Mouse (Mus musculus) forebrain, embryonic 14.5 days (tissue): ENCODE data around the gene Olfr916. TPM values are rescaled to one million over a fixed set of nuclear protein-coding genes. Genes with fewer than 3 reads are reported as not detected.

Source experiments
- ATAC-seq: fragments of 200-750 bp; cut with Nextera tagmentation; 2 replicates; pipeline ENCODE4 v1.8.0; 2017; ENCODE audit warnings: mild to moderate bottlenecking, moderate library complexity
- DNase-seq: peaks from one replicate; pipeline ENCODE4 v3.0.0-alpha.2; 2015; ENCODE audit warnings: low spot score
- H3K27ac ChIP-seq: fragments of 300-500 bp; sonication (generic); 2 replicates; pipeline ENCODE4 v1.5.1; 2014; ENCODE audit warnings: low read depth, mild to moderate bottlenecking, control low read depth, low read length, moderate library complexity
- H3K27me3 ChIP-seq: fragments of 300-500 bp; sonication (generic); replicated peaks from 2 replicates; pipeline ENCODE4 v1.6.1; 2014; ENCODE audit warnings: low read length, control low read depth, mixed read lengths; ENCODE audit not compliant: control insufficient read depth, insufficient read depth
- H3K36me3 ChIP-seq: fragments of 300-500 bp; sonication (generic); 2 replicates; pipeline ENCODE4 v1.6.1; 2014; ENCODE audit warnings: low read length, control low read depth; ENCODE audit not compliant: control insufficient read depth, insufficient read depth
- H3K4me1 ChIP-seq: fragments of 300-500 bp; sonication (generic); 2 replicates; pipeline ENCODE4 v1.6.1; 2014; ENCODE audit warnings: antibody characterized with exemption, low read length, control low read depth; ENCODE audit not compliant: control insufficient read depth, insufficient read depth
- H3K4me2 ChIP-seq: fragments of 300-500 bp; sonication (generic); 2 replicates; pipeline ENCODE4 v1.6.1; 2014; ENCODE audit warnings: mild to moderate bottlenecking, control low read depth, low read length
- H3K4me3 ChIP-seq: fragments of 300-500 bp; sonication (generic); 2 replicates; pipeline ENCODE4 v1.5.1; 2014; ENCODE audit warnings: low read depth, low read length, control low read depth
- H3K9ac ChIP-seq: fragments of 300-500 bp; sonication (generic); 2 replicates; pipeline ENCODE4 v1.6.1; 2014; ENCODE audit warnings: mild to moderate bottlenecking, low read length, control low read depth, moderate library complexity
- H3K9me3 ChIP-seq: fragments of 300-500 bp; sonication (generic); replicated peaks from 2 replicates; pipeline ENCODE4 v1.6.1; 2016; ENCODE audit warnings: low read length, control low read depth, mixed read lengths; ENCODE audit not compliant: control insufficient read depth
- WGBS: fragments of 180-500 bp; shearing (Covaris S2); extraction: QIAGEN DNeasy Blood & Tissue Kit; methylation state at CpG from one replicate; pipeline ENCODE4 v1.1.7; 2014; 5-methylcytosine and 5-hydroxymethylcytosine counted together
- polyA plus RNA-seq: library from polyadenylated mRNA; unstranded; fragments of >200 nt; fragmentation: Nextera tagmentation; extraction: Ambion mirVana; gene quantifications from 2 replicates; pipeline ENCODE4 v1.2.1, GENCODE M21; 2014

Gene Olfr916
- not detected in 2 replicates for polyA plus RNA-seq

GRCm38 (mm10) chr9:38659775-38660174, at the start of gene Olfr916:
TSS of gene Olfr916 (minus strand) at chr9:38659875.
- WGBS: 64% methylated on average over 1 of the region's 1 CpGs

GRCm38 (mm10) chr9:38674501-38674900, 14.8 kb upstream of the Olfr916 start, which contains the start of gene Olfr918:
TSS of gene Olfr918 (minus strand) at chr9:38674601.
- Histone ChIP-seq H3K36me3 (no peaks in the 10 kb centered on the region), H3K27ac (no peak within 1 kb of the TSS), H3K27me3 (no peaks in the 10 kb centered on the region), H3K4me2 (no peak within 1 kb of the TSS), H3K4me1 (no peaks in the 10 kb centered on the region), H3K9ac (no peak within 1 kb of the TSS), H3K9me3 (no peaks in the 10 kb centered on the region), H3K4me3 (no peak within 1 kb of the TSS)
- DNase-seq (no peak), ATAC-seq (no peak)
- WGBS: 89% methylated on average over 2 of the region's 2 CpGs

More at GRCm38 (mm10) chr9:38659775-38660174, at the start of gene Olfr916:
- no peaks in the 10 kb centered on the region for H3K9me3 ChIP-seq
- H3K27me3 ChIP-seq: no peaks in the 10 kb centered on the region
- no peak within 1 kb of the TSS for H3K27ac ChIP-seq
- no peaks in the 10 kb centered on the region for H3K36me3 ChIP-seq
- no peak within 1 kb of the TSS for H3K4me3 ChIP-seq
- H3K4me2 ChIP-seq: no peak within 1 kb of the TSS
- H3K4me1 ChIP-seq: no peaks in the 10 kb centered on the region
- DNase-seq (no peak), ATAC-seq (no peak)
- H3K9ac ChIP-seq: no peak within 1 kb of the TSS

GRCm38 (mm10) chr9:38672887-38673286, 13.2 kb upstream of the Olfr916 start:
- H3K9ac ChIP-seq: no peak overlapping the region
- DNase-seq (no peak), ATAC-seq (no peak)
- WGBS: 84% methylated on average over 2 of the region's 2 CpGs
- H3K9me3 ChIP-seq: no peaks in the 10 kb centered on the region
- H3K27ac ChIP-seq: no peak overlapping the region
- H3K4me2 ChIP-seq: no peak overlapping the region
- no peaks in the 10 kb centered on the region for H3K27me3 ChIP-seq
- no peaks in the 10 kb centered on the region for H3K36me3 ChIP-seq
- no peaks in the 10 kb centered on the region for H3K4me1 ChIP-seq
- no peak overlapping the region for H3K4me3 ChIP-seq

GRCm38 (mm10) chr9:38665742-38666141, 6.1 kb upstream of the Olfr916 start, which contains the start of gene Olfr917:
TSS of gene Olfr917 (minus strand) at chr9:38665842.
- WGBS: 84% methylated on average over 1 of the region's 1 CpGs
- Histone ChIP-seq H3K4me1 (no peaks in the 10 kb centered on the region), H3K27me3 (no peaks in the 10 kb centered on the region), H3K27ac (no peak within 1 kb of the TSS), H3K36me3 (no peaks in the 10 kb centered on the region), H3K9ac (no peak within 1 kb of the TSS), H3K9me3 (no peaks in the 10 kb centered on the region), H3K4me3 (no peak within 1 kb of the TSS), H3K4me2 (no peak within 1 kb of the TSS)
- ATAC-seq (no peak), DNase-seq (no peak)

GRCm38 (mm10) chr9:38632406-38632805, 27.3 kb downstream of the Olfr916 start:
- 77% methylated on average over 4 of the region's 4 CpGs for WGBS

More at GRCm38 (mm10) chr9:38632406-38632805, 27.3 kb downstream of the Olfr916 start:
- Histone ChIP-seq H3K4me3 (no peak overlapping the region), H3K27ac (no peak overlapping the region), H3K9ac (no peak overlapping the region), H3K4me1 (no peaks in the 10 kb centered on the region), H3K36me3 (no peaks in the 10 kb centered on the region), H3K9me3 (no peaks in the 10 kb centered on the region), H3K4me2 (no peak overlapping the region), H3K27me3 (no peaks in the 10 kb centered on the region)
- ATAC-seq (no peak), DNase-seq (no peak)

Other genes starting within 250 kb of the Olfr916 start
- not detected in 2 replicates for gene Olfr901, start 230.4 kb downstream of the Olfr916 start, polyA plus RNA-seq
- not detected in 2 replicates for gene Olfr902, start 212.2 kb downstream of the Olfr916 start, polyA plus RNA-seq
- not detected in 2 replicates for gene Olfr904, start 196.7 kb downstream of the Olfr916 start, polyA plus RNA-seq
- gene Olfr905, start 188.8 kb downstream of the Olfr916 start, polyA plus RNA-seq: not detected in 2 replicates
- gene Olfr906, start 172.8 kb downstream of the Olfr916 start, polyA plus RNA-seq: not detected in 2 replicates
- gene Olfr907, start 164.1 kb downstream of the Olfr916 start, polyA plus RNA-seq: not detected in 2 replicates
- gene Olfr911-ps1, start 138.3 kb downstream of the Olfr916 start, polyA plus RNA-seq: not detected in 2 replicates
- not detected in 2 replicates for gene Olfr910, start 122.0 kb downstream of the Olfr916 start, polyA plus RNA-seq
- not detected in 2 replicates for gene Olfr912, start 79.7 kb downstream of the Olfr916 start, polyA plus RNA-seq
- not detected in 2 replicates for gene Olfr913, start 67.1 kb downstream of the Olfr916 start, polyA plus RNA-seq
- gene Olfr914, start 54.8 kb downstream of the Olfr916 start, polyA plus RNA-seq: not detected in 2 replicates
- not detected in 2 replicates for gene Olfr917, start 6.0 kb upstream of the Olfr916 start, polyA plus RNA-seq
- not detected in 2 replicates for gene Olfr918, start 14.7 kb upstream of the Olfr916 start, polyA plus RNA-seq
- gene Olfr919, start 43.8 kb upstream of the Olfr916 start, polyA plus RNA-seq: not detected in 2 replicates
- gene Vwa5a, start 58.4 kb upstream of the Olfr916 start, polyA plus RNA-seq: 6.9 and 7.3 TPM in 2 replicates
- gene Olfr920, start 92.4 kb upstream of the Olfr916 start, polyA plus RNA-seq: not detected in 2 replicates
- gene Olfr921, start 113.2 kb upstream of the Olfr916 start, polyA plus RNA-seq: not detected in 2 replicates
- not detected in 2 replicates for gene Olfr922, start 154.7 kb upstream of the Olfr916 start, polyA plus RNA-seq
- not detected in 2 replicates for gene Olfr923, start 166.7 kb upstream of the Olfr916 start, polyA plus RNA-seq
- gene Olfr924, start 184.6 kb upstream of the Olfr916 start, polyA plus RNA-seq: not detected in 2 replicates
- gene Olfr26, start 195.2 kb upstream of the Olfr916 start, polyA plus RNA-seq: not detected in 2 replicates
- not detected in 2 replicates for gene Olfr926, start 217.3 kb upstream of the Olfr916 start, polyA plus RNA-seq